Mouse (Mus musculus): ENCODE data around the gene Msantd2.

Gene Msantd2

DNA sequence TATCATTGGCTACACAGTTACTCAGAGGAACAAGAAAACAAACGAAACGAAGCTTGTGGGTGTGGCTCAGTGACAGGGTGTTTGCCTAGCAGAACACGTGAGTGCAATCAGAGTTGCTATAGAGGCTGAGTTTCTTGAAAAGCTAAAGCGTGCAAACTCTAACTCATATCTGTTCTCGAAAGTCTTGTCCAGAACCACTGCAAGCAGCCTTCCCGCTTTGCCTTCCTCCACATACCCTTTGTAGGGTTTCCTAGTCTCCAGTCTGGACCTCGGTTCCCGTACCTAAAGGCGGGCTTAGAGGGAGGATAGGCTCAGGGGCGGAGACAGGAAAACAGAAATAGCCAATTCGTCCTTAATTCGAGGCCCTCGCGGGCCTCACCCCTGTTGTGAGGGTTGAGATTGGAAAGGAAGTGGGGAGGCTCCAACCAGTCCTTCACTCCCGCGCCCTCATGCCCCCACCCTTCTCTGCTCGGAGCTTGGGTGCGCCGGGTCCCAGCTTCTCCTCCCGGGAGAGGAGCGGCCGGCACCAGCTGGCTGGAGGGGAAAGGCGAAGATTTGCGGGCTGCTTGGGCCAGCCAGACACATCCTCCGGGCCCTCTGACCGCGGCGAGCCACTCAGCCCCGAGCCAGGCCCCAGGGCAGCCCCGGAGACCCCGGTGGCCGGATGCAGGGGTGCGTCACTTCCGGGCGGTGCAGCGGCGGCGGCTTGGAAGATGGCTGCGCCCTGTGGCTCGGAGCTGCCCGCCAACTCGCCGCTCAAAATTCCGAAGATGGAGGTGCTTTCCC, at the start of gene Msantd2:
TSS of gene Msantd2 (plus strand) at position 709 of the 786 bp plus-strand sequence.
- DNase-seq (ENCODE audit: low spot score in 2 of 2) = peak; percentile 90 to 93

- DNase-seq (ENCODE audit: low spot score in 2 of 2) = peak in 1 of 2 experiments; percentile 6
Measured at GRCm38 (mm10) chr9:37452401-37452800, 36.7 kb upstream of the Msantd2 start.

- DNase-seq (ENCODE audit: low spot score in 2 of 2) = peak in 1 of 2 experiments; percentile 19
Measured at GRCm38 (mm10) chr9:37453328-37453727, 35.8 kb upstream of the Msantd2 start.

- DNase-seq (ENCODE audit: low spot score in 2 of 2) = peak in 1 of 2 experiments; percentile 47
Measured at GRCm38 (mm10) chr9:37454011-37454492, 35.1 kb upstream of the Msantd2 start.

- DNase-seq (ENCODE audit: low spot score in 2 of 2) = peak in 1 of 2 experiments; percentile 20
Measured at GRCm38 (mm10) chr9:37454991-37455390, 34.1 kb upstream of the Msantd2 start.

DNA sequence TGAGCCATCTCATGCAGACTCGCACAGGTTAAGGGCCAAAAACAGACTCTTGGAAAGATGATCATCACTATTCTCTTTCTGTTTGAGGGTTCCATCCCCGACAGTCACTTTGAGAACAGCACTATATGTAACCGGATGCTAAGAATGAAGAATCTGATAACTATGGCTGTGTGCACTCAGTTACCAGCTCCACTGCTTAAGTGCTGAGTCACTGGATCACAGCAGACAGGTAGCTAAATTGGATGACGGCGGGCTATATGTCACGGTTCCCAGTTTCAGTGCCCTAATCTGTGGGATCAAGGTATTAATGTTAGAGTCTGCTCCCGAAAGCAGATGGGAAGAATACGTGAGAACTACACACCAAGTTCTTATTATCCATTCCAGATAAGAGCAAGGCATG, 33.3 kb upstream of the Msantd2 start:
- no peak for DNase-seq (ENCODE audit: low spot score in 2 of 2)

GRCm38 (mm10) chr9:37456481-37456910, 32.6 kb upstream of the Msantd2 start:
- DNase-seq (ENCODE audit: low spot score in 2 of 2) = peak; percentile 78 to 83

- no peak for DNase-seq (ENCODE audit: low spot score in 2 of 2)
Measured at GRCm38 (mm10) chr9:37457151-37457550, 32.0 kb upstream of the Msantd2 start.

DNA sequence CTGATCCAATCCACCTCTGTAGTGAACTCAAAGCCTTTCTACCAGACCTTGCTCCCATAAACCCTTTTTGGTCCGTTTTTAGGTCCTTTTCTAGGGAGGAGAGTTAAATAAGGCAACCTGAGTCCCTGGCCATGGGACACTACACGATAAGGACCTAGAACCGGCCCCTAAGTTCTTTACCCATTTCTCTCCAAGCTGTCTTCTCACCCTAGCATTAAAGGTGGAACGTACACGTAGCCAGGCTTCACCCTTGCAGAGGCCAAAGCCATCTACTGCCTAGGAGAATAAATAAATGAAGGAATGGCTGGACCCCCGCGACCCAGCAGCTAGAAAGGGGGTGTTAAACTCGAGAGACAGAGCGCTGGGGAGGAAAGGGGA, 29.5 kb upstream of the Msantd2 start:
- DNase-seq (ENCODE audit: low spot score in 2 of 2) = no peak

- peak; percentile 66 to 70 for DNase-seq (ENCODE audit: low spot score in 2 of 2)
Measured at GRCm38 (mm10) chr9:37460043-37460960, 28.8 kb upstream of the Msantd2 start.

GRCm38 (mm10) chr9:37460961-37461340, 28.2 kb upstream of the Msantd2 start:
- DNase-seq (ENCODE audit: low spot score in 2 of 2) = no peak

DNA sequence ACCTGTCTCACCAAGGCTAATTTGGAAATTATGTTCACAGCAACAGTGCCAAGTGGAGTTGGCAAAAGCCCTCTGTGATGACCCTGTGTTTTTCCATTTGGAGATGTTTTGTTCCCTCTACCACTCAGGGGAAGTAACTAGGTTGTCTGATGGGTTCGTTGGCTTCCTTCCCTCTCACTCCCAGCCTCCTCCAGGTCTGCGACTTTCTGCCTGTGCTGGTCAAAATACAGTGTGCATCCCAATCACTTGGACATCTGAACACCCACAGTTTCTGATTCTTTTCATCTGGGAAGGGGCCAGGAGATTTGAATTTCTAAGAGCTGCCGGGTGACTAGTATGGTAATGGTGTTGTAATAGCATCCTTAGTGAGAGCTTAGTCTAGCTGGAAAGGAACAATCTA, 27.5 kb upstream of the Msantd2 start:
- no peak for DNase-seq (ENCODE audit: low spot score in 2 of 2)

DNA sequence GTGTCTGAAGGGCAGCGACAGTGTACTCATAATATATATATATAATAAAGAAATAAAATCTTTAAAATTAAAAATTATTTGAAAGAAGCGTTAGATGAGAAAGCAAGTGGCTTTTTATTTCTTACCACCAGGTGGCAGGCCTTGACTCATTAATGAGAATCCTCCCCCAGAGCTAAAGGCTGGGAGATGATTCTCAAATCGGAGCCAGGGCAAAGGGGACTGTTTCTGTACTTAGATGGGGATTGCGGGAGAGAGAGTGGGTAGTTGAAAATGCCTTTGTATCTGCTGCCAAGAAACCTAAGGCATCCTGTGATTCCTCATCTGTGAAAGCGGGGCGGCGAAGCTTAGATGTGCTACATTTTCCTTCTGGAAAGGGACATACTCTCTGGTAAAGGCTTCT, 26.4 kb upstream of the Msantd2 start:
- peak; percentile 63 to 69 for DNase-seq (ENCODE audit: low spot score in 2 of 2)

GRCm38 (mm10) chr9:37473611-37474125, 15.5 kb upstream of the Msantd2 start:
- no peak for DNase-seq (ENCODE audit: low spot score in 2 of 2)

DNA sequence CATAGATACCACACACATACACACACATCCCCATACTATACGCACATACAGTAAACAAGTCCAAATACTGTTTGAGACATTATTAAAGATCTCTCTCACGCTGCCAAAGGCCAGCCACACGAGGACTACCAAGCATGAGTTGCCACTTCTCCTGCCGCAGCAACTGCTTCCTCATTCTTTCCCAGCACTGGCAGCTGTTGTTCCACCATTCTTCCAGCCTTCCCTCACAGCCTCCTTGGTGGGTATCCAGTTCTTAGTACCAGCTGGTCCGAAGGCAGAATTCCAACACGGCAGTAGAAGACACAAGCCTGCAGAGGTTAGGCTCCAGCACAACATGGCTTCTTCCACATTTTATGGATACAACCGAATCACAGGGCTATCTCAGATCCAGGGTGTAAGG, 14.2 kb upstream of the Msantd2 start:
- DNase-seq (ENCODE audit: low spot score in 2 of 2) = peak; percentile 61 to 65

DNA sequence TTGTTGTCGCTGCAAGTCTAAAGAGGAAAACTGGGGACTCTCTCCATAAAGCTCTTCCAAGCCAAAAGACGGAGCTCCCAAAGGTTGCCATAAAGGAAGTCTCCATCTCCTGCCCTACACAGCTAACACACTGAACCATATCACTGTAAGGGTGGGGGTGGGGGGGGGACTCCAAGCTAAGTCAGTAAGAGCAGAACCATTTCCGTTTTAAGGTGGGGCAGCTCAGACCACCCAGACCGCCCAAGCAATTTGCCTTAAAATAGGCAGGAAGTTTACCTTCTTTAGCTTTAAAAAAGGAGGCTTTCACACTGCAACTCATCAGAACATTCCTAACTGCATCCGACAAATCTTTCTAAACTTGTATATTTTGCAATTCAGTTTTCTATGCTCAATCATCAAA, 4.0 kb upstream of the Msantd2 start:
- DNase-seq (ENCODE audit: low spot score in 2 of 2) = no peak

DNA sequence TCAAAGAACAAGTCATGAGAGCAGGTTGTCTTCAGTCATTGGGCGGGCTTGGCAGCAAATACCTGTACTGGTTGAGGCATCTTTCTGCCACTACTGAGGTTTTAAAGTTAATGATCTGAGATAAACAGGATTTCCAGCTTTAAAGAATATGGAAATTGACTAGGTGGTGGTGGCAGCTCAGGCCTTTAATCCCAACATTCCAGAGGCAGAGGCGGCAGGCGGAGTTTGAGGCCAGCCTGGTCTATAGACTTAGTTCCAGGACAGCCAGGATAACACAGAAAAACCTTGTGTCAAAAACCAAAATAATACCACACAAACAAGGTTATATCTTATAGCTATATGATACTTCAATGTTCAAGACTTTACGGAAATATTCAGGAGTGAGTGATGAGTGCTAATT, 1.1 kb upstream of the Msantd2 start:
- DNase-seq (ENCODE audit: low spot score in 2 of 2) = no peak

- DNase-seq (ENCODE audit: low spot score in 2 of 2) = peak; percentile 61 to 63
Measured at GRCm38 (mm10) chr9:37489446-37490120, 464 bp downstream of the Msantd2 start.

DNA sequence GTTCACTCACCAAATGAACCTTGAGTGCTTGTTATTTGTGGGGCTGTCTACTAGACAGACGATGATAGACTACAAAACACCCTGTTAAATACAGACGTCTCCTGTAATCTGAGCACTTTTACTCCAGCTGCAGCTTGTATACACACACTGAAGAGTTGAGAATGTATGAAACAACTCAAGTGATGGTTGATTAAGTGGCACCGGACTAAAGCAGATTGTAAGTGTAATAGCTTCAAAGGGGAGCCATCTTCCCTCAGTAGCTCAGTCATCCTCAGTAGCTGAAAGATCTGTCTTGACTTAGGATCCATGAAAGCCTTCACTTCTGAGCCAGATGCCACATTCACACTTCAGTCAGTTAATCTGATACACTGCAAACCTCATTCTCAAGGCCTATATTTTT, 6.6 kb downstream of the Msantd2 start:
- DNase-seq (ENCODE audit: low spot score in 2 of 2) = no peak

- DNase-seq (ENCODE audit: low spot score in 2 of 2) = no peak
Measured at GRCm38 (mm10) chr9:37496325-37496724, 7.2 kb downstream of the Msantd2 start.

- no peak for DNase-seq (ENCODE audit: low spot score in 2 of 2)
Measured at GRCm38 (mm10) chr9:37500201-37500600, 11.1 kb downstream of the Msantd2 start.

GRCm38 (mm10) chr9:37501170-37501569, 12.1 kb downstream of the Msantd2 start:
- no peak for DNase-seq (ENCODE audit: low spot score in 2 of 2)

All from right cerebral cortex, postnatal 10 days (tissue).